Mouse (Mus musculus): Measurements from ENCODE around the gene Bank1. TPM values are rescaled to one million over a fixed set of nuclear protein-coding genes. Genes with fewer than 3 reads are reported as not detected.
"Not testable (repeated sequence)": the region's sequence is repeated elsewhere in the genome, so short reads cannot be mapped to it uniquely, and the experiment has no call there.

Bank1 gene
- polyA plus RNA-seq, 1 experiment from 2014 or later = 0.40 TPM

DNA sequence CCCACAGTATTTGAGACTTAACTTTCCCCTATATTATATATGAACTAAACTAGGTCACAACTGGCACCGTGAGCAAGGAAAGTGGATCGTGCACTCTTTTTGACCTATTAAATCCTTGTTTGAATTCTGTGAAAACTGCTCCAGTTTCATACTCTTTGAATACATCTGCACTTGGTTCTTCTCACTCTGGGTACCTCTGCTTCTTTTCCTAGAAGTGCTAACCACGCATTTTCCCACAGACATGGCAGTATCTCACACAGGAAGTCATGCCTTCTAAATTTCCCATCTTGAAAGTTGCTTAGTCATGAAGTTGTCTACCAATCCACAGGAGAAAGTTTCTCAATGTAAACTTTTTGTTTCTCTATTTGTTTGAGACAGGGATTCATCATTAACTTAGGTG, 3.9 kb downstream of the Bank1 start:
- Histone ChIP-seq H3K27ac (replicated peaks) (no peak overlapping the region), H3K9ac (replicated peaks) (no peak overlapping the region), H3K36me3 (no peaks in the 10 kb centered on the region), H3K4me2 (replicated peaks) (no peak overlapping the region), H3K27me3 (peaks cover 4% of the 10 kb centered on the region), H3K4me1 (no peaks in the 10 kb centered on the region), H3K4me3 (no peak overlapping the region), H3K9me3 (no peaks in the 10 kb centered on the region)
- 92% methylated on average over 3 of the region's 3 CpGs for WGBS
- no peak for ATAC-seq (ENCODE audit: low FRiP score, low read depth)

DNA sequence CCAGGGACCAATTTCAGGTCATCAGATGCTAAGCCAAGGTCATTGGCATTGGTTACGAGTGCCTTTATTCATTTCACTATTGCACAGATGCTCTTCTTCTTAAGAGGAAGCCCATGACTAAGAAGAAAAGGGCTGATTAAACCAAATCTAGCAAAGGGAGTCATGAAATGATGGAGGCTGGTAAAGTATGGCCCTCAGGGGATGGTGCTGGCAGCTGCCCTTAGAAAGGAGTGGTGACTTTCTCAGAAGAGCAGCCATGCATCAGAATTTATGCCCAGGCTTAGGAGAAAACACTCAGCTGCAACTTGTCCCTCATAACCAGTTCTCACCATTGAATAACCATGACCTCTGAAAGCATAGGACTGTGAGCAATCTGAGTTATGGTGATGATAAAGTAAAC, 17.4 kb downstream of the Bank1 start:
- Histone ChIP-seq H3K27me3 (no peaks in the 10 kb centered on the region), H3K27ac (replicated peaks) (no peak overlapping the region), H3K36me3 (no peaks in the 10 kb centered on the region), H3K4me2 (replicated peaks) (no peak overlapping the region), H3K9me3 (no peaks in the 10 kb centered on the region), H3K4me3 (no peak overlapping the region), H3K9ac (replicated peaks) (no peak overlapping the region), H3K4me1 (no peaks in the 10 kb centered on the region)
- no peak for ATAC-seq (ENCODE audit: low FRiP score, low read depth)
- 92% methylated on average over 1 of the region's 1 CpGs for WGBS

DNA sequence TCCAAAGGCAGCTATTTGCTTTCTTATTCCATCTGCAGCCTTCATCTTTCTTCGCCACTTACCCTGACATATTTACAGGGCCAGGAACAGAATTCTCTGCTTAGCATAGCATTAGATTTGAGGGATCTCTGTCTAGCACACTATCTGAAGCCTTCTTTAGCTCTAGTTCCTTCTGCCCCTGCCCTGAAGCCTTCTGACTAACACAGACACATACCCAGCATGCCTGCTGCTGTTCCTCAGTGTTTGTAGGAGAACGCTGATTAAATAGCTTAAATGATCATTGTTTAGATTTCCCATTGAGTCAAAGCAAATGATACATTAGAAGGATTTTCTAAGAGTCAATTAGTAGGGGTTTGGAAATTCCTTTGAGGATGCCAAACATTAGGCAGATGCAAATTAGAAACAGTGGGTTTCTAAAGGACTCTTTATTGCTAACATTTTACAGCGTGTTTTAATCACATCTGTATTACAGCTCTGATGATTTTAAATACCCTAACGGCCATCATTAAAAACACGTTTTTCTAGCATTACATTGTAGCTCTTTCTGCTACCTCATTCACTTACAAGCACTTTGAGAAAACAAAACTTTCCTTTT, 19.2 kb downstream of the Bank1 start:
- Histone ChIP-seq H3K4me2 (replicated peaks) (no peak overlapping the region), H3K9me3 (no peaks in the 10 kb centered on the region), H3K27me3 (no peaks in the 10 kb centered on the region), H3K4me1 (no peaks in the 10 kb centered on the region), H3K27ac (replicated peaks) (no peak overlapping the region), H3K4me3 (no peak overlapping the region), H3K36me3 (no peaks in the 10 kb centered on the region), H3K9ac (replicated peaks) (no peak overlapping the region)
- 71% methylated on average over 5 of the region's 5 CpGs for WGBS
- ATAC-seq (ENCODE audit: low FRiP score, low read depth) = no peak

DNA sequence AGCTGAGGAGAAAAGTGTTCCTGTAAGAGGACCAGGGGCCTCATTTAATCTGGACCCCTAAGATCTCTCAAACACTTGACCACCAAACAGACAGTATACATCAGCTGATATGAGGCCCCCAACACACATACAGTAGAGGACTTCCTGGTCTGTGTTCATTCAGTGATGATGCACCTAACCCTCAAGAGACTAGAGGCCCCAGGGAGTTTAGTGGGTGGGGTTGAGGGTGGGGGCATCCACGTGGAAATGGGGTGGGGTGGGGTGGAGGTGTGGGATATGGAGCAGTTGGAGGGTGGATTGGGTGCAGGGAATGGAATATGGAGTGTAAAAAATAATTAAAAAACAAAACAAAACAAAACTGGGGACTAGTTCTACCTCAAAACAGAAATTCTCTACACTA, 23.3 kb downstream of the Bank1 start:
- 45% methylated on average over 1 of the region's 1 CpGs for WGBS
- Histone ChIP-seq H3K36me3 (no peaks in the 10 kb centered on the region), H3K27me3 (no peaks in the 10 kb centered on the region), H3K27ac (replicated peaks) (no peak overlapping the region), H3K4me1 (no peaks in the 10 kb centered on the region), H3K9me3 (no peaks in the 10 kb centered on the region), H3K9ac (replicated peaks) (no peak overlapping the region), H3K4me3 (no peak overlapping the region), H3K4me2 (replicated peaks) (no peak overlapping the region)
- ATAC-seq (ENCODE audit: low FRiP score, low read depth) = no peak

DNA sequence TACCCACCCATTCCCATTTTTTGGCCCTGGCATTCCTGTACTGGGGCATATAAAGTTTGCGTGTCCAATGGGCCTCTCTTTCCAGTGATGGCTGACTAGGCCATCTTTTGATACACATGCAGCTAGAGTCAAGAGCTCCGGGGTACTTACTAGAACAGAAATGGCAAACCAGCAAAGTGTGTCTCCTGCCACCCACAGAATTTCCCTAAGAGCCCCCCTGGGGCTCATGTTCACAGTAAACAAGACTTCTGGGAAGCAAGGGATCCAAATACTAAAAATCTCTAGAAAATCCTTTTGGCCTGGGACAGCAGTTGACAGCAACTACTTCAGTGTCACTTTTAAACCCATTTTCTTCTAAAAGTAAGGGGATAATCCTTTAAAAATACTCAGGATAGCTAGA, 25.1 kb downstream of the Bank1 start:
- not testable (repeated sequence) for H3K27ac ChIP-seq (replicated peaks); H3K27me3 ChIP-seq; H3K4me1 ChIP-seq; H3K36me3 ChIP-seq; ATAC-seq (ENCODE audit: low FRiP score, low read depth); H3K9me3 ChIP-seq; H3K4me3 ChIP-seq; H3K4me2 ChIP-seq (replicated peaks); H3K9ac ChIP-seq (replicated peaks)
- 88% methylated on average over 2 of the region's 2 CpGs for WGBS

DNA sequence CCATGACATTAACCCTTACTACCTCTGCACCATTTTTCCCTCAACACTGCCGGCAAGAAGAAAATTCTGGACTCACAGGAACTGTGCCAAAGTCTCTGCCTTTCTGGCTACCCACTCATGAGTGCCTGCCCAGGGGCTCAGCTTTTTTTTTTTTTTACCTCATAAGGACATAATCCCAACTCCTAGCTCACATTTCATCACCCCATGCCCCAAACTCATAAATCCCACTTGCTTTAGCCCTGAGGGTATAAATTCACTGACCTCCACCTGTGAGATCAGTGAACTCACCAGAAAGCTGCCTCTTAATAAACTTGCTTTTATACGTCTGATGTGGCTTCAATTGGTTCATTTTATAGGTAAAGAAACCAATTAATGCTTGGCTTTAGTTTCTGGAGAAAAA, 28.5 kb downstream of the Bank1 start:
- Histone ChIP-seq H3K4me1 (no peaks in the 10 kb centered on the region), H3K27me3 (no peaks in the 10 kb centered on the region), H3K9ac (replicated peaks) (no peak overlapping the region), H3K4me2 (replicated peaks) (no peak overlapping the region), H3K27ac (replicated peaks) (no peak overlapping the region), H3K9me3 (no peaks in the 10 kb centered on the region), H3K4me3 (no peak overlapping the region), H3K36me3 (no peaks in the 10 kb centered on the region)
- WGBS = 95% methylated on average over 2 of the region's 2 CpGs
- no peak for ATAC-seq (ENCODE audit: low FRiP score, low read depth)

DNA sequence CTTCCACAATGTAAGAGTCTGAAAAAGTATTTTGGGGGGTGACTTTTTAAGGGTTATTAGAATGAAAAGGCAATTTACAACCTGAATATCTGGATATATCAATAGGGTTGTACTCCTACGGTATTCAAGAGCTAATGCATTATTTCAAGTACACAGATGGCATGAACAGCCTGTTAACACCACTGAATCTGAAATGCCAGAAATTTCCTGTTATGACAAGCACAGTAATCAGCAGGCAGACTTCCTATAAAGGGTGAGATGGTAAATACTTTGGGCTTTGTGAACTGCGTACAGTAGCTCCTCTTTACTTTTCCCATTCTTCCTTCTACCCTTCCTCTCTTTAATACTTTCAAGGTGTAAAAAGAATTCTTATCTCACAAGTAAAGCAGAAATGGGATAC, 30.6 kb downstream of the Bank1 start:
- WGBS = 93% methylated on average over 2 of the region's 2 CpGs
- Histone ChIP-seq H3K27ac (replicated peaks) (no peak overlapping the region), H3K27me3 (no peaks in the 10 kb centered on the region), H3K4me1 (no peaks in the 10 kb centered on the region), H3K9ac (replicated peaks) (no peak overlapping the region), H3K9me3 (no peaks in the 10 kb centered on the region), H3K4me2 (replicated peaks) (no peak overlapping the region), H3K4me3 (no peak overlapping the region), H3K36me3 (no peaks in the 10 kb centered on the region)
- ATAC-seq (ENCODE audit: low FRiP score, low read depth) = no peak

DNA sequence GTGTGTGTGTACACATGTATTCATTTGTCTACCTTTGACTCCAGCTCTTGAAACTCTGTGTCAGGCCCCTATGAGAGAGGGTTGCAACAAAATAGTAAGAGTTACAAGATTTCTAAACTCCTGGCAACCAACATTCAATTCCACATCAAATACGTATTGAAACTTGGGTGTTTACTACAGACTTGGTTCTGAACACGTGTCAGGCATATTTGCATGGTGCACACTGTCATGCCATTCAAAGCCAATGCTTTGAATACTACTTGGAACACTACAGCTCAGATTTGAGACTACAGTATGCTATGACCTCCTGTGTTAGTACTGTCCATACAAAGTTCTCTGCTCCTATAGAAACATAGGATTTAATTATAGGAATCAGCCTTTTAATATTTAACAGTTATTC, 38.0 kb downstream of the Bank1 start:
- Histone ChIP-seq H3K36me3 (no peaks in the 10 kb centered on the region), H3K4me1 (no peaks in the 10 kb centered on the region), H3K9me3 (no peaks in the 10 kb centered on the region), H3K27ac (replicated peaks) (no peak overlapping the region), H3K9ac (replicated peaks) (no peak overlapping the region), H3K4me3 (no peak overlapping the region), H3K4me2 (replicated peaks) (no peak overlapping the region), H3K27me3 (no peaks in the 10 kb centered on the region)
- 84% methylated on average over 2 of the region's 2 CpGs for WGBS
- no peak for ATAC-seq (ENCODE audit: low FRiP score, low read depth)

DNA sequence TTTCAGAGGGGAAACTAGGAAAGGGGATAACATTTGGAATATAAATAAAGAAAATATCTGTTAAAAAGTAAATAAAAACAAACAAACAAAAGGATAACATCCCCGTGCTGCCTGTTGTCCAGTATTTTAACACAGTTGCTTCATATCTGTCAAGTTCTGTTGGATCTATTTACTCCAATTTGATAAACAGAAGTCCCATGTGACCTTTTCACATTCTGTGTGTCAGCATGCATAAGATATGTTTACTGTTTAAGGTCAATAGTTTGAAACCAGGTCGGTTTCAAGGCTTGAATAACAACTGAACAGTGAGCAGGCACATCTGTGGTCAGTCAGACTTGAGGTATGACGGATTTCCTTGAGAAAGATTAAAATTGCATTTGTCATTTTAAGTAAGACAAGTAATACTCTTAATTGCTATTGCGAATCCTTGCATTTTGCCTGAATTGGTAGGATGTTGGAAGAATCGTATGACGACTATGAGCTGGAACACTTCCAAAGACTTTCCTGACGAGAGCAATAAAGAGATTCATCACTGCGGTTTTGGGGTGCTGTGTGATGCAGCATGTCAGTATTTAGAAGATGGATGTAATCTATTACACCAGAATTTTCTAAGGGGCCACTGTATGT, 60.8 kb downstream of the Bank1 start:
- Histone ChIP-seq H3K27ac (replicated peaks) (no peak overlapping the region), H3K36me3 (no peaks in the 10 kb centered on the region), H3K9ac (replicated peaks) (no peak overlapping the region), H3K4me1 (no peaks in the 10 kb centered on the region), H3K9me3 (no peaks in the 10 kb centered on the region), H3K4me3 (no peak overlapping the region), H3K4me2 (replicated peaks) (no peak overlapping the region), H3K27me3 (no peaks in the 10 kb centered on the region)
- 89% methylated on average over 8 of the region's 8 CpGs for WGBS
- ATAC-seq (ENCODE audit: low FRiP score, low read depth) = no peak

DNA sequence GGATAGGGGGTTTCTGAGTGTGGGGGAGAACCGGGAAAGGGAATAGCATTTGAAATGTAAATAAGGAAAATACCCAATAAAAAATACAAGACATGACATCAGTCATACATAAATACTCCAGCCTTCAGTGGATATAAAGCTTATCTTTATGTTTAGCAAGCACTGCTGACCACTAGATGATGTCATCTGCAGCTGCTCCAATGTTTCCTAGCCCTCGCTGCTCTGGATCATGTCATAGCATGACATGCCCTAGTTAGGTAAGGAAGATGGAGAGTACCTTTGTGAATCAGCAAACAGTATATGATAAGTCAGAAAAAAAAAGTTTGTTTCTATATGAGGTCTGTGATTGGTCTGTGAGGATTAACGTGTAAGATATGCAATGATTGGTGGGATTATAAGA, 68.1 kb downstream of the Bank1 start:
- no peak overlapping the region for H3K4me3 ChIP-seq
- no peak for ATAC-seq (ENCODE audit: low FRiP score, low read depth)
- no peak overlapping the region for H3K4me2 ChIP-seq (replicated peaks)
- H3K36me3 ChIP-seq = no peaks in the 10 kb centered on the region
- H3K27ac ChIP-seq (replicated peaks) = no peak overlapping the region
- H3K9ac ChIP-seq (replicated peaks) = no peak overlapping the region
- 91% methylated on average over 3 of the region's 3 CpGs for WGBS
- no peaks in the 10 kb centered on the region for H3K4me1 ChIP-seq
- H3K27me3 ChIP-seq = no peaks in the 10 kb centered on the region
- no peaks in the 10 kb centered on the region for H3K9me3 ChIP-seq

DNA sequence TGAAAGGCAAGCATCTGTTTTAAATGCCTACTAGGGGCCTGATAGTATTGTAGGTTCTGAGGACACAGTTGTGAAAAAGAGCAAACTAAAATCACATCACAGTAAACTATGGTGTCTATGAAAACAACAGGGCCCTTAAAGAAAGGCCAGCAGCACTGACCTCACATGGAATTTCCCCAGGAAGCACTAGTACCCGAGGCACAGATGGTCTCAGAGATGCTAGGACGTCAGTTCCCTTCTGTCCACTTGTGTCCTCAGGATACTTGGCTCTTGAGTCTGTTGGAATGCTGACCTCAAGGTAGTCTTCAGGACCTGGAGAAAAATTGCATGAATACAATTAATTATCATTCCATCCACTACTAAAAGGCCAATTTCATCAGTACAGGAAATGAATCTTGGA, 71.2 kb downstream of the Bank1 start:
- 75% methylated on average over 2 of the region's 2 CpGs for WGBS
- H3K9me3 ChIP-seq = no peaks in the 10 kb centered on the region
- no peak overlapping the region for H3K4me3 ChIP-seq
- no peak overlapping the region for H3K9ac ChIP-seq (replicated peaks)
- ATAC-seq (ENCODE audit: low FRiP score, low read depth) = no peak
- no peak overlapping the region for H3K27ac ChIP-seq (replicated peaks)
- no peaks in the 10 kb centered on the region for H3K27me3 ChIP-seq
- H3K4me1 ChIP-seq = no peaks in the 10 kb centered on the region
- H3K4me2 ChIP-seq (replicated peaks) = no peak overlapping the region
- no peaks in the 10 kb centered on the region for H3K36me3 ChIP-seq

DNA sequence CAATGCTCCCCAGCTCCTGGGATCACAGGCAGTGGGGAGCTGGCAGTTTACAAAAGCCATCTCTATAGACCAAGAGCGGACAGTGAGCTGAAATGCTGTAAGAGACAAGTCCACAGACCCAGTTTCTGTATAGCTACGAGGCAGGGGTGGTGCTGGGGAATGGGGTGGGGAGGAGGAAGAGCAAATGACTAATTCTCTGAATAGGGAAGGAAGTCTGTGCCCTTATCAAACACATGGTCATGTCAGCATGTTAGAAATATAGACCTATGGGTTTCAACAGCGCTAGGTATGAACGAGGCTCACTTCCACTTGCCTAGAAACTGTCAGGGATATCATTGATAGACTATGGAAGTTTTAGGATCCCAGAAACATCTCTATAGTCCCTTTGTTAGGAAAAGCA, 73.0 kb downstream of the Bank1 start:
- H3K4me1 ChIP-seq = no peaks in the 10 kb centered on the region
- H3K9me3 ChIP-seq = no peaks in the 10 kb centered on the region
- no peak overlapping the region for H3K27ac ChIP-seq (replicated peaks)
- no peaks in the 10 kb centered on the region for H3K27me3 ChIP-seq
- no peak overlapping the region for H3K9ac ChIP-seq (replicated peaks)
- WGBS = 79% methylated on average over 4 of the region's 4 CpGs
- ATAC-seq (ENCODE audit: low FRiP score, low read depth) = no peak
- no peak overlapping the region for H3K4me3 ChIP-seq
- no peaks in the 10 kb centered on the region for H3K36me3 ChIP-seq
- no peak overlapping the region for H3K4me2 ChIP-seq (replicated peaks)

DNA sequence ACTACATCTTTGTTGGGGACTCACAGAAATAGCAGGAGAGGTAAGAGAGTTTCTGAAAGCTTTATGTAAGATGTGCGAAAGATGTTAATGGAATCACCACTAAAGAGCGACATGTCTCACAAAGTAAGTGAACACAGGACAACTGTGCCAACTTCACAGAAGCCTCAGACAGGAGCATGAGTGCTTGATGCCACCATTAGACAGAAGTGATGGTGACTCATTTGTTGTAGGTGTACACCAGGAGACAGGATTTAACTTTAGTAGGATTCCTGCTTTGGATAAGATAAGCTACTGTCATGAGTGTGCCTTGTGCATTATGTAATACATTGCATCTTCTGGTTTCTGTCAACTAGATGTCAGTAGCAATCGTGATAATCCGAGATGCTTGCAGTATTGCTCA, 74.3 kb downstream of the Bank1 start:
- ATAC-seq (ENCODE audit: low FRiP score, low read depth) = no peak
- Histone ChIP-seq H3K27me3 (no peaks in the 10 kb centered on the region), H3K9ac (replicated peaks) (no peak overlapping the region), H3K4me2 (replicated peaks) (no peak overlapping the region), H3K36me3 (no peaks in the 10 kb centered on the region), H3K4me3 (no peak overlapping the region), H3K27ac (replicated peaks) (no peak overlapping the region), H3K4me1 (no peaks in the 10 kb centered on the region), H3K9me3 (no peaks in the 10 kb centered on the region)
- WGBS = 91% methylated on average over 4 of the region's 4 CpGs
